Mouse (Mus musculus) layer of hippocampus, postnatal 14 days (tissue): Measurements from ENCODE around the gene Crat. TPM values are rescaled to one million over a fixed set of nuclear protein-coding genes. Genes with fewer than 3 reads are reported as not detected.

Experiments used
- microRNA-seq, 2 experiments: library from miRNA; unstranded; fragments of <30 nt; microRNA quantifications; one replicate each; pipeline ENCODE4 v1.2.0; 2021
- total RNA-seq, 2 experiments: library from RNA; stranded (reverse); gene quantifications; 2 replicates each; pipeline ENCODE4 v1.2.3; 2021

The Crat gene
- total RNA-seq, 2 experiments from 2014 or later, result 41.0 to 41.1 TPM

Small RNA genes lying within 50 kb of the gene (microRNA-seq; reads per million reads assigned to microRNA genes)
- gene Gm47292, result 0 reads per million in 2 experiments

Other genes with a start within 250 kb of the Crat start
- 10 to 100 TPM; 21.7 to 24.4 TPM for gene Endog, start 244.3 kb downstream of the Crat start, total RNA-seq
- 10 to 100 TPM; 30.8 to 34.4 TPM for gene Spout1, start 237.4 kb downstream of the Crat start, total RNA-seq
- 10 to 100 TPM; 19.7 to 22.4 TPM for gene Kyat1, start 210.0 kb downstream of the Crat start, total RNA-seq
- 10 to 100 TPM; 66.5 to 72.5 TPM for gene Lrrc8a, start 178.1 kb downstream of the Crat start, total RNA-seq
- gene Gm28035, start 175.2 kb downstream of the Crat start, total RNA-seq, result 1 to 10 TPM; 6.7 to 7.3 TPM
- gene Phyhd1, start 149.6 kb downstream of the Crat start, total RNA-seq, result 10 to 100 TPM; 23.1 to 24.0 TPM
- gene Gm28038, start 134.8 kb downstream of the Crat start, total RNA-seq, result not detected
- 10 to 100 TPM; 24.4 TPM for gene Dolk, start 129.5 kb downstream of the Crat start, total RNA-seq
- gene Nup188, start 129.4 kb downstream of the Crat start, total RNA-seq, result 10 to 100 TPM; 19.4 to 20.5 TPM
- gene Sh3glb2, start 56.5 kb downstream of the Crat start, total RNA-seq, result 100 to 1,000 TPM; 241 to 246 TPM
- gene Miga2, start 51.6 kb downstream of the Crat start, total RNA-seq, result 100 to 1,000 TPM; 105 to 115 TPM
- gene Dolpp1, start 23.6 kb downstream of the Crat start, total RNA-seq, result 10 to 100 TPM; 29.3 to 30.2 TPM
- 100 to 1,000 TPM; 147 to 150 TPM for gene Ptpa, start 226 bp upstream of the Crat start, total RNA-seq
- 1 to 10 TPM; 8.5 to 9.4 TPM for gene Ier5l, start 58.4 kb upstream of the Crat start, total RNA-seq
- gene Cstad, start 179.2 kb upstream of the Crat start, total RNA-seq, result 1 to 10 TPM; 7.5 to 9.3 TPM